Mouse (Mus musculus): Measurements from ENCODE around the gene Rgs9. TPM values are rescaled to one million over a fixed set of nuclear protein-coding genes. Genes with fewer than 3 reads are reported as not detected.

Gene Rgs9
- polyA plus RNA-seq, 1 experiment from 2014 or later: 2.8 TPM

GRCm38 (mm10) chr11:109334773-109335172, 36.8 kb upstream of the Rgs9 start:
- no peak overlapping the region for H3K9ac ChIP-seq (ENCODE audit: low read length)
- H3K4me3 ChIP-seq (ENCODE audit: low read depth, low read length): no peak overlapping the region
- DNase-seq (ENCODE audit: low spot score) (no peak), ATAC-seq (ENCODE audit: insufficient number of reproducible peaks, low FRiP score, low TSS enrichment, low read depth) (no peak)
- H3K27ac ChIP-seq (replicated peaks; ENCODE audit: low read depth, low read length): no peak overlapping the region
- no peak overlapping the region for H3K4me2 ChIP-seq (ENCODE audit: low read depth, severe bottlenecking)
- H3K9me3 ChIP-seq (ENCODE audit: control insufficient read depth, low read length): peaks cover 3% of the 10 kb centered on the region; the same call in 1 of the 2 replicates
- no peaks in the 10 kb centered on the region for H3K4me1 ChIP-seq (ENCODE audit: control insufficient read depth, insufficient read depth, low read length)
- no peaks in the 10 kb centered on the region for H3K36me3 ChIP-seq (ENCODE audit: control insufficient read depth, insufficient read depth, low read length)
- 94% methylated on average over 4 of the region's 4 CpGs for WGBS
- no peaks in the 10 kb centered on the region for H3K27me3 ChIP-seq (ENCODE audit: control insufficient read depth, insufficient read depth, low read length)

- Histone ChIP-seq H3K27ac (replicated peaks; ENCODE audit: low read depth, low read length) (no peak overlapping the region), H3K9me3 (ENCODE audit: control insufficient read depth, low read length) (no peaks in the 10 kb centered on the region), H3K27me3 (ENCODE audit: control insufficient read depth, insufficient read depth, low read length) (no peaks in the 10 kb centered on the region)
Observed at GRCm38 (mm10) chr11:109332722-109333121, 34.8 kb upstream of the Rgs9 start.

GRCm38 (mm10) chr11:109331424-109331824, 33.5 kb upstream of the Rgs9 start:
- ATAC-seq (ENCODE audit: insufficient number of reproducible peaks, low FRiP score, low TSS enrichment, low read depth): peak; percentile 85
- Histone ChIP-seq H3K9me3 (ENCODE audit: control insufficient read depth, low read length) (no peaks in the 10 kb centered on the region), H3K4me3 (ENCODE audit: low read depth, low read length) (no peak overlapping the region), H3K4me2 (ENCODE audit: low read depth, severe bottlenecking) (peak overlapping the region; percentile 30), H3K27me3 (ENCODE audit: control insufficient read depth, insufficient read depth, low read length) (no peaks in the 10 kb centered on the region), H3K36me3 (ENCODE audit: control insufficient read depth, insufficient read depth, low read length) (no peaks in the 10 kb centered on the region), H3K27ac (replicated peaks; ENCODE audit: low read depth, low read length) (no peak overlapping the region), H3K4me1 (ENCODE audit: control insufficient read depth, insufficient read depth, low read length) (no peaks in the 10 kb centered on the region), H3K9ac (ENCODE audit: low read length) (no peak overlapping the region)
- peak; percentile 96 for DNase-seq (ENCODE audit: low spot score)
- WGBS: 4% methylated on average over 6 of the region's 6 CpGs

More at GRCm38 (mm10) chr11:109332722-109333121, 34.8 kb upstream of the Rgs9 start:
- Histone ChIP-seq H3K36me3 (ENCODE audit: control insufficient read depth, insufficient read depth, low read length) (no peaks in the 10 kb centered on the region), H3K4me2 (ENCODE audit: low read depth, severe bottlenecking) (no peak overlapping the region), H3K9ac (ENCODE audit: low read length) (no peak overlapping the region), H3K4me1 (ENCODE audit: control insufficient read depth, insufficient read depth, low read length) (no peaks in the 10 kb centered on the region), H3K4me3 (ENCODE audit: low read depth, low read length) (no peak overlapping the region)
- ATAC-seq (ENCODE audit: insufficient number of reproducible peaks, low FRiP score, low TSS enrichment, low read depth) (no peak), DNase-seq (ENCODE audit: low spot score) (no peak)
- WGBS: 64% methylated on average over 6 of the region's 6 CpGs

GRCm38 (mm10) chr11:109330706-109331393, 32.9 kb upstream of the Rgs9 start:
- no peak overlapping the region for H3K9ac ChIP-seq (ENCODE audit: low read length)
- no peak overlapping the region for H3K27ac ChIP-seq (replicated peaks; ENCODE audit: low read depth, low read length)
- H3K4me2 ChIP-seq (ENCODE audit: low read depth, severe bottlenecking): peak overlapping the region; percentile 30
- DNase-seq (ENCODE audit: low spot score) (no peak), ATAC-seq (ENCODE audit: insufficient number of reproducible peaks, low FRiP score, low TSS enrichment, low read depth) (peak; percentile 70; the same call in 1 of the 2 replicates)
- H3K4me3 ChIP-seq (ENCODE audit: low read depth, low read length): no peak overlapping the region
- H3K4me1 ChIP-seq (ENCODE audit: control insufficient read depth, insufficient read depth, low read length): no peaks in the 10 kb centered on the region
- no peaks in the 10 kb centered on the region for H3K36me3 ChIP-seq (ENCODE audit: control insufficient read depth, insufficient read depth, low read length)
- H3K27me3 ChIP-seq (ENCODE audit: control insufficient read depth, insufficient read depth, low read length): no peaks in the 10 kb centered on the region
- WGBS: 33% methylated on average over 17 of the region's 17 CpGs
- H3K9me3 ChIP-seq (ENCODE audit: control insufficient read depth, low read length): no peaks in the 10 kb centered on the region

- Histone ChIP-seq H3K9ac (ENCODE audit: low read length) (no peak overlapping the region), H3K9me3 (ENCODE audit: control insufficient read depth, low read length) (no peaks in the 10 kb centered on the region), H3K4me1 (ENCODE audit: control insufficient read depth, insufficient read depth, low read length) (no peaks in the 10 kb centered on the region), H3K27me3 (ENCODE audit: control insufficient read depth, insufficient read depth, low read length) (no peaks in the 10 kb centered on the region), H3K36me3 (ENCODE audit: control insufficient read depth, insufficient read depth, low read length) (no peaks in the 10 kb centered on the region), H3K4me3 (ENCODE audit: low read depth, low read length) (no peak overlapping the region), H3K27ac (replicated peaks; ENCODE audit: low read depth, low read length) (no peak overlapping the region), H3K4me2 (ENCODE audit: low read depth, severe bottlenecking) (no peak overlapping the region)
- ATAC-seq (ENCODE audit: insufficient number of reproducible peaks, low FRiP score, low TSS enrichment, low read depth): no peak
- 59% methylated on average over 4 of the region's 4 CpGs for WGBS
- no peak for DNase-seq (ENCODE audit: low spot score)
Observed at GRCm38 (mm10) chr11:109329331-109329730, 31.4 kb upstream of the Rgs9 start.

- ATAC-seq (ENCODE audit: insufficient number of reproducible peaks, low FRiP score, low TSS enrichment, low read depth) (no peak), DNase-seq (ENCODE audit: low spot score) (no peak)
- Histone ChIP-seq H3K27me3 (ENCODE audit: control insufficient read depth, insufficient read depth, low read length) (no peaks in the 10 kb centered on the region), H3K36me3 (ENCODE audit: control insufficient read depth, insufficient read depth, low read length) (no peaks in the 10 kb centered on the region), H3K9ac (ENCODE audit: low read length) (no peak overlapping the region), H3K27ac (replicated peaks; ENCODE audit: low read depth, low read length) (no peak overlapping the region), H3K4me2 (ENCODE audit: low read depth, severe bottlenecking) (no peak overlapping the region), H3K9me3 (ENCODE audit: control insufficient read depth, low read length) (no peaks in the 10 kb centered on the region), H3K4me1 (ENCODE audit: control insufficient read depth, insufficient read depth, low read length) (no peaks in the 10 kb centered on the region), H3K4me3 (ENCODE audit: low read depth, low read length) (no peak overlapping the region)
- WGBS: 86% methylated on average over 10 of the region's 10 CpGs
Observed at GRCm38 (mm10) chr11:109327952-109328351, 30.0 kb upstream of the Rgs9 start.

- Histone ChIP-seq H3K27ac (replicated peaks; ENCODE audit: low read depth, low read length) (no peak overlapping the region), H3K36me3 (ENCODE audit: control insufficient read depth, insufficient read depth, low read length) (no peaks in the 10 kb centered on the region), H3K4me2 (ENCODE audit: low read depth, severe bottlenecking) (no peak overlapping the region), H3K9me3 (ENCODE audit: control insufficient read depth, low read length) (no peaks in the 10 kb centered on the region), H3K9ac (ENCODE audit: low read length) (no peak overlapping the region), H3K27me3 (ENCODE audit: control insufficient read depth, insufficient read depth, low read length) (no peaks in the 10 kb centered on the region), H3K4me3 (ENCODE audit: low read depth, low read length) (no peak overlapping the region), H3K4me1 (ENCODE audit: control insufficient read depth, insufficient read depth, low read length) (no peaks in the 10 kb centered on the region)
- ATAC-seq (ENCODE audit: insufficient number of reproducible peaks, low FRiP score, low TSS enrichment, low read depth) (no peak), DNase-seq (ENCODE audit: low spot score) (no peak)
- WGBS: 35% methylated on average over 3 of the region's 3 CpGs
Observed at GRCm38 (mm10) chr11:109327381-109327780, 29.5 kb upstream of the Rgs9 start.

- Histone ChIP-seq H3K9ac (ENCODE audit: low read length) (no peak overlapping the region), H3K4me1 (ENCODE audit: control insufficient read depth, insufficient read depth, low read length) (no peaks in the 10 kb centered on the region), H3K4me2 (ENCODE audit: low read depth, severe bottlenecking) (no peak overlapping the region), H3K9me3 (ENCODE audit: control insufficient read depth, low read length) (no peaks in the 10 kb centered on the region), H3K27ac (replicated peaks; ENCODE audit: low read depth, low read length) (no peak overlapping the region), H3K36me3 (ENCODE audit: control insufficient read depth, insufficient read depth, low read length) (no peaks in the 10 kb centered on the region), H3K4me3 (ENCODE audit: low read depth, low read length) (no peak overlapping the region), H3K27me3 (ENCODE audit: control insufficient read depth, insufficient read depth, low read length) (no peaks in the 10 kb centered on the region)
- ATAC-seq (ENCODE audit: insufficient number of reproducible peaks, low FRiP score, low TSS enrichment, low read depth) (no peak), DNase-seq (ENCODE audit: low spot score) (no peak)
- 74% methylated on average over 13 of the region's 13 CpGs for WGBS
Observed at GRCm38 (mm10) chr11:109326270-109326669, 28.3 kb upstream of the Rgs9 start.

Measured in limb, embryonic 11.5 days (tissue).